Mouse (Mus musculus) embryonic facial prominence, embryonic 11.5 days (tissue): ENCODE measurements around the gene Tnpo1. TPM values are rescaled to one million over a fixed set of nuclear protein-coding genes. Genes with fewer than 3 reads are reported as not detected.

Experiments used
- ATAC-seq: fragments of 200-750 bp; cut with Nextera tagmentation; replicated peaks from 2 replicates; pipeline ENCODE4 v1.8.0; 2017; ENCODE audit warnings: low read depth; ENCODE audit not compliant: insufficient number of reproducible peaks, low FRiP score, low TSS enrichment
- DNase-seq: peaks from one replicate; pipeline ENCODE4 v3.0.0-alpha.2; 2015; ENCODE audit warnings: low spot score
- H3K27ac ChIP-seq: fragments of 300-500 bp; sonication (generic); replicated peaks from 2 replicates; pipeline ENCODE4 v1.5.1; 2014; ENCODE audit warnings: mild to moderate bottlenecking, low read depth, low read length, control low read depth
- H3K27me3 ChIP-seq: fragments of 300-500 bp; sonication (generic); 2 replicates; pipeline ENCODE4 v1.6.1; 2014; ENCODE audit warnings: mild to moderate bottlenecking, low read length, moderate library complexity, mixed read lengths; ENCODE audit not compliant: control insufficient read depth, insufficient read depth
- H3K36me3 ChIP-seq: fragments of 300-500 bp; sonication (generic); replicated peaks from 2 replicates; pipeline ENCODE4 v1.6.1; 2014; ENCODE audit warnings: low read depth, mild to moderate bottlenecking, low read length, moderate library complexity, mixed read lengths; ENCODE audit not compliant: control insufficient read depth, insufficient read depth
- H3K4me1 ChIP-seq: fragments of 300-500 bp; sonication (generic); 2 replicates; pipeline ENCODE4 v1.6.1; 2014; ENCODE audit warnings: low read length, mixed read lengths; ENCODE audit not compliant: control insufficient read depth, insufficient read depth
- H3K4me2 ChIP-seq: fragments of 300-500 bp; sonication (generic); 2 replicates; pipeline ENCODE4 v1.6.1; 2014; ENCODE audit warnings: low read depth, mild to moderate bottlenecking, control low read depth, low read length, moderate library complexity
- H3K4me3 ChIP-seq: fragments of 300-500 bp; sonication (generic); 2 replicates; pipeline ENCODE4 v1.5.1; 2014; ENCODE audit warnings: low read depth, low read length, control low read depth
- H3K9ac ChIP-seq: fragments of 300-500 bp; sonication (generic); replicated peaks from 2 replicates; pipeline ENCODE4 v1.6.1; 2014; ENCODE audit warnings: mild to moderate bottlenecking, control low read depth, low read length
- H3K9me3 ChIP-seq: fragments of 300-500 bp; sonication (generic); replicated peaks from 2 replicates; pipeline ENCODE4 v1.6.1; 2016; ENCODE audit warnings: mild to moderate bottlenecking, low read length, inconsistent platforms, mixed read lengths; ENCODE audit not compliant: control insufficient read depth
- WGBS: fragments of 180-500 bp; shearing (Covaris S2); extraction: QIAGEN DNeasy Blood & Tissue Kit; methylation state at CpG from one replicate; pipeline ENCODE4 v1.1.7; 2014; 5-methylcytosine and 5-hydroxymethylcytosine counted together
- polyA plus RNA-seq: library from polyadenylated mRNA; unstranded; fragments of >200 nt; fragmentation: Nextera tagmentation; extraction: Ambion mirVana; gene quantifications from 2 replicates; pipeline ENCODE4 v1.2.1, GENCODE M21; 2014

Gene Tnpo1
- polyA plus RNA-seq, 1 experiment from 2014 or later: 61.5 TPM

- no peak for ATAC-seq
- Histone ChIP-seq H3K27ac (no peak overlapping the region), H3K36me3 (peaks cover 15% of the 10 kb centered on the region)
Measured at GRCm38 (mm10) chr13:98881991-98882390, 44.2 kb downstream of the Tnpo1 start.

GRCm38 (mm10) chr13:98880336-98880735 is 45.8 kb downstream of the Tnpo1 start:
- Histone ChIP-seq H3K27me3 (no peaks in the 10 kb centered on the region), H3K4me2 (no peak overlapping the region), H3K4me1 (no peaks in the 10 kb centered on the region), H3K36me3 (peaks cover 13% of the 10 kb centered on the region), H3K9ac (no peak overlapping the region), H3K4me3 (no peak overlapping the region), H3K9me3 (no peaks in the 10 kb centered on the region), H3K27ac (no peak overlapping the region)
- DNase-seq: no peak
- WGBS: 65% methylated on average over 2 of the region's 2 CpGs
- ATAC-seq: no peak

More at GRCm38 (mm10) chr13:98881991-98882390, 44.2 kb downstream of the Tnpo1 start:
- WGBS: 82% methylated on average over 1 of the region's 1 CpGs
- H3K4me3 ChIP-seq: no peak overlapping the region
- no peaks in the 10 kb centered on the region for H3K9me3 ChIP-seq
- DNase-seq: no peak
- no peak overlapping the region for H3K4me2 ChIP-seq
- no peaks in the 10 kb centered on the region for H3K27me3 ChIP-seq
- H3K4me1 ChIP-seq: no peaks in the 10 kb centered on the region
- H3K9ac ChIP-seq: no peak overlapping the region

- no peak for ATAC-seq
- H3K36me3 ChIP-seq: peaks cover 13% of the 10 kb centered on the region
Measured at GRCm38 (mm10) chr13:98879422-98879821, 46.8 kb downstream of the Tnpo1 start.

GRCm38 (mm10) chr13:98877165-98877564 is 49.0 kb downstream of the Tnpo1 start:
- no peak for ATAC-seq

More at GRCm38 (mm10) chr13:98879422-98879821, 46.8 kb downstream of the Tnpo1 start:
- H3K4me1 ChIP-seq: no peaks in the 10 kb centered on the region
- H3K9ac ChIP-seq: no peak overlapping the region
- no peak overlapping the region for H3K4me2 ChIP-seq
- no peak overlapping the region for H3K27ac ChIP-seq
- 93% methylated on average over 6 of the region's 6 CpGs for WGBS
- H3K27me3 ChIP-seq: no peaks in the 10 kb centered on the region
- DNase-seq: no peak
- H3K9me3 ChIP-seq: no peaks in the 10 kb centered on the region
- no peak overlapping the region for H3K4me3 ChIP-seq

GRCm38 (mm10) chr13:98874727-98875126 is 51.5 kb downstream of the Tnpo1 start:
- no peak overlapping the region for H3K9ac ChIP-seq
- 91% methylated on average over 3 of the region's 3 CpGs for WGBS
- H3K36me3 ChIP-seq: peaks cover 13% of the 10 kb centered on the region
- no peak overlapping the region for H3K4me2 ChIP-seq
- H3K27ac ChIP-seq: no peak overlapping the region
- H3K27me3 ChIP-seq: no peaks in the 10 kb centered on the region
- no peaks in the 10 kb centered on the region for H3K4me1 ChIP-seq
- H3K4me3 ChIP-seq: no peak overlapping the region
- no peaks in the 10 kb centered on the region for H3K9me3 ChIP-seq
- ATAC-seq: no peak
- DNase-seq: no peak

More at GRCm38 (mm10) chr13:98877165-98877564, 49.0 kb downstream of the Tnpo1 start:
- Histone ChIP-seq H3K4me2 (no peak overlapping the region), H3K4me1 (no peaks in the 10 kb centered on the region), H3K27me3 (no peaks in the 10 kb centered on the region), H3K9me3 (no peaks in the 10 kb centered on the region), H3K9ac (no peak overlapping the region), H3K4me3 (no peak overlapping the region), H3K36me3 (peaks cover 8% of the 10 kb centered on the region), H3K27ac (no peak overlapping the region)
- WGBS: 84% methylated on average over 2 of the region's 2 CpGs
- no peak for DNase-seq

GRCm38 (mm10) chr13:98872273-98872847 is 53.8 kb downstream of the Tnpo1 start:
- no peak for DNase-seq
- Histone ChIP-seq H3K27me3 (no peaks in the 10 kb centered on the region), H3K4me3 (no peak overlapping the region), H3K9me3 (no peaks in the 10 kb centered on the region), H3K36me3 (peaks cover 17% of the 10 kb centered on the region), H3K27ac (no peak overlapping the region), H3K9ac (no peak overlapping the region), H3K4me2 (no peak overlapping the region), H3K4me1 (no peaks in the 10 kb centered on the region)
- WGBS: 91% methylated on average over 7 of the region's 7 CpGs
- ATAC-seq: no peak

- ATAC-seq (no peak), DNase-seq (no peak)
- H3K27ac ChIP-seq: no peak overlapping the region
- H3K4me3 ChIP-seq: no peak overlapping the region
- H3K27me3 ChIP-seq: no peaks in the 10 kb centered on the region
- H3K4me2 ChIP-seq: no peak overlapping the region
- H3K9ac ChIP-seq: no peak overlapping the region
- H3K9me3 ChIP-seq: no peaks in the 10 kb centered on the region
- H3K4me1 ChIP-seq: no peaks in the 10 kb centered on the region
- peaks cover 18% of the 10 kb centered on the region for H3K36me3 ChIP-seq
- whole genome bisulfite sequencing: 72% methylated on average over 1 of the region's 1 CpGs
Measured at GRCm38 (mm10) chr13:98871263-98871662, 54.9 kb downstream of the Tnpo1 start.

GRCm38 (mm10) chr13:98868236-98868923 is 57.8 kb downstream of the Tnpo1 start:
- DNase-seq: no peak
- Histone ChIP-seq H3K9me3 (no peaks in the 10 kb centered on the region), H3K4me3 (no peak overlapping the region), H3K27ac (no peak overlapping the region), H3K27me3 (no peaks in the 10 kb centered on the region), H3K9ac (no peak overlapping the region), H3K4me2 (no peak overlapping the region), H3K36me3 (peaks cover 18% of the 10 kb centered on the region), H3K4me1 (no peaks in the 10 kb centered on the region)
- no peak for ATAC-seq
- WGBS: 93% methylated on average over 9 of the region's 9 CpGs
